Comparison of ENCODE assay signal across 8 mouse cellular contexts in the genomic region with DNA sequence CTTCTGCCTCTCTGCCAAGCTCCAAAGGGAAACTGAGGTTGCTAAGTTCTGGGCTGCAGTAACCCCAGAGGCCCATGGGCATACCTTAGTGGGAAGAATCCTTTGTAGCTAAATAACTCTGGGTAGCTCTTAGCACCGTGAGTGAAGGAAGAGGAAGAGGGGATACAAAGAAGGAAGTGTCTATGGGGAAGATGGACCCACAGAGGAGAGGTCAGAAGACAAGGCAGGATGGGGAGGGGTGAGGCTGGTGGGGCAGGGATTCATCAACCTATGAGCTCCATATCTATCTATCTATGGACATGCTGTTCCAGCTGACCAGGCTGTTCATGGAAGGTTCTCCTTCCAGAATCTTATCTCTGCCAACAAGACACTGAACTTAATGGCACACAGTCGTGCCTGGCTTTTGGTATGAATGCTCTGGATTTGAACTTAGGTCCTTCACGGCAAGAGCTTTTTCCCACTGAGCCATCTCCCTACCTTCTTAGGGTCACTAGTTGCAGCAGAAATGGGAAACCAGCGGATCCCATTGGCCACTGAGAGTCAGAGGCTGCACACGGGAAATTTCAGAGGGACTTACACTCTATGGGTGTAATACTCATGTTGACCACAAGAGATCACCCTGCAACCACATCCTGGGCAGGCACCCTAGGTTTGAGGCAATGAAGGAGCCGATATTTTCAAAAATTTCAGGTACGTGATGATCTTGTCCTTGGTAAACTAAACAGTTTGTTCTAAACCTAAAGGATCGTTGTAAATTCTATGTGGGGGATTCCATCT. TPM values are rescaled to one million over a fixed set of nuclear protein-coding genes. Genes with fewer than 3 reads are reported as not detected.
DNase-seq lines count a peak whose midpoint lies in the region; ATAC-seq lines count a peak whose summit lies in the region.

No protein-coding gene starts in this region.

- no peak overlapping the region for H3K4me2 ChIP-seq in hindbrain, embryonic 12.5 days (replicated peaks)

- H3K4me1 ChIP-seq in hindbrain, embryonic 12.5 days, result peaks cover 31% of the 10 kb centered on the region

- no peak overlapping the region for H3K9ac ChIP-seq in hindbrain, embryonic 12.5 days

- 0 out of 2 replicates have a peak, but pooled peaks have one; percentile 47 for ATAC-seq in hindbrain, embryonic 12.5 days (ENCODE audit: low FRiP score)

- H3K27ac ChIP-seq in hindbrain, embryonic 12.5 days, result no peak overlapping the region

- 23% methylated on average over 8 of the region's 8 CpGs for WGBS in hindbrain, embryonic 12.5 days

- H3K36me3 ChIP-seq in hindbrain, embryonic 12.5 days, result no peaks in the 10 kb centered on the region

- DNase-seq in cerebellum, postnatal 10 days, result peak; percentile 69 to 83
- no peak for DNase-seq in cerebellum, adult 11 months
- peak; percentile 51 for DNase-seq in right cerebral cortex, adult 18-20 months
- DNase-seq in right cerebral cortex, postnatal 25 days, result no peak
- peak; percentile 71 to 75 for DNase-seq in cerebellum, postnatal 14 days
- peak; percentile 58 for DNase-seq in lung, postnatal 10 days
- peak; percentile 37 for DNase-seq in thymus, postnatal 25 days

- peaks cover 71% of the 10 kb centered on the region for H3K27me3 ChIP-seq in hindbrain, embryonic 12.5 days

- H3K4me3 ChIP-seq in hindbrain, embryonic 12.5 days, result no peak overlapping the region

- no peaks in the 10 kb centered on the region for H3K9me3 ChIP-seq in hindbrain, embryonic 12.5 days (replicated peaks)

RNA-seq across cellular contexts. Expression of a gene that starts 7.0 kb away (rescaled TPM):
- polyA plus RNA-seq in hindbrain, embryonic 12.5 days (2016; fragmentation: Nextera tagmentation; extraction: Ambion mirVana), result 163 and 181 TPM in 2 replicates

RNA-seq across cellular contexts. Expression of a gene that starts 45.9 kb away (rescaled TPM):
- polyA plus RNA-seq in hindbrain, embryonic 12.5 days (2016; fragmentation: Nextera tagmentation; extraction: Ambion mirVana), result 7.2 and 7.7 TPM in 2 replicates

Comparison
In these comparisons a context has a peak if more than half of its experiments do, and no peak if none do; other contexts are left out.
1. DNase-seq: peak in cerebellum, postnatal 10 days (2 of 2), right cerebral cortex, adult 18-20 months (single experiment), cerebellum, postnatal 14 days (2 of 2), lung, postnatal 10 days (single experiment) and thymus, postnatal 25 days (single experiment); none in cerebellum, adult 11 months (single experiment) and right cerebral cortex, postnatal 25 days (single experiment).